Mouse (Mus musculus) liver, embryonic 14.5 days (tissue): ENCODE data around the gene Atp5e.

Experiments used
- CTCF ChIP-seq: IDR thresholded peaks from 2 replicates; pipeline ENCODE4 v1.5.1; 2016; ENCODE audit warnings: antibody characterized with exemption, low read depth, control low read depth
- EP300 ChIP-seq: IDR thresholded peaks from 2 replicates; pipeline ENCODE4 v1.6.1; 2016; ENCODE audit warnings: antibody characterized with exemption, low read depth

DNA sequence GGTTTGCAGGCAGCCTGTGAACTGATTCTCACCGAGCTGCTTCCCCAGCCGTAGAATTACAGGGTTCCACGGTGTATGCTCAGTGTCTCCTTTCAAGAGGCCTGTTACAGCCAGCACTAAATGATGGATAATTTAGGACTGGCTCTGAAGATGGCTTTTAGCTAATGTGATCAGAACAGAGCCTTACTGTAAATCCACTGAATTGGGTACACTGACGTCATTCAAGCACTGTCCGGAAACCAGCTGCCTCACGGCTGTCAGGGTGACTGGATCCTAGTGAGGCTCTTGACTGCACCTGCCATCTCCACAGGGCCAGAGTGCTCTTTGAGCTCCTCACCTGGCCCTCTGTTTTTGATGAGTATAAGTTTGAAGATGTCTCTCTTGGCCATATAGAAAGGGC lies 42.8 kb downstream of the Atp5e start:
- TF ChIP-seq EP300 = no peak
- TF ChIP-seq CTCF = no peak
